Mouse (Mus musculus): ENCODE results near the gene Atp8b5. TPM values are rescaled to one million over a fixed set of nuclear protein-coding genes. Genes with fewer than 3 reads are reported as not detected.

The Atp8b5 gene
- 0.40 and 0.42 TPM in 2 replicates for polyA plus RNA-seq (2016; fragmentation: Nextera tagmentation; extraction: Ambion mirVana)

DNA sequence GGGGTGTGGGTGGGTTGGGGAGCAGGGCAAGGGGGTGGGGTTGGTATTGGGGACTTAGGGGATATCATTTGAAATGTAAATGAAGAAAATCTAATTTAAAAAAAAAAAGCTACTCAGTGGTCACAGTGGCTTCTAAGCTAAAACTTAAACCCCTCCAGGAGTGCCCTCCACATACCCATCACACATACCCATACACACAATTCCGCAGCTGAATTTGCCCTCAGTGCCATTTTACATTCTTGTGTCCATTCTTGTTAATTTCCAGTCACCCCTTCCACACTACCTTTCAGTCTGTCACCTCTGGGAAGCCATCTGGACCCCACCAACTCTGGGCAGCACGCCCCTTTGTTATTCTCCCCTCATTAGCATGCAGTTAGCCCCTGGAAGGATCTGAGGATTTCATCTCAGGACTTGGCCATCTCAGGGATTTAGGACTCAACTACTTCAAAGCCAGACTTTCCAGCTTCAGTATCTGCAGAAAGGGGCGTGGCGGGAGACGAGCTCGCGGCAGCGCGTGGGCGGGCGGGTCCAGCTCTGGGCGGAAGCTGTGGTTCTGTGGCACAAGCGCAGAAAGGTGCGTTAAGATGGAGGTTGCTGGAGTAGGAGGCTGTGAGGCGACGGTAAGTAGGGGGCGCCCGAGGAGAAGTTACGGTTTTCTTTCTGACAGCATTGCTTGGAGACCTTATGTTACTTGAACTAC is at the start of gene Atp8b5:
Gene Atp8b5, plus strand, starts transcription at position 537 of the 700 bp plus-strand sequence.
- H3K4me1 ChIP-seq: peaks cover 10% of the 10 kb centered on the region
- H3K4me3 ChIP-seq (replicated peaks): peak within 1 kb of the TSS; percentile 39
- H3K9ac ChIP-seq: peak within 1 kb of the TSS; percentile 57; the same call in 1 of the 2 replicates
- H3K9me3 ChIP-seq: no peaks in the 10 kb centered on the region
- WGBS: 1% methylated on average over 19 of the region's 19 CpGs
- peak; percentile 89 for ATAC-seq (ENCODE audit: low FRiP score)
- no peaks in the 10 kb centered on the region for H3K27me3 ChIP-seq
- no peaks in the 10 kb centered on the region; the same call in none of the 2 replicates for H3K36me3 ChIP-seq (replicated peaks)
- H3K27ac ChIP-seq: peak within 1 kb of the TSS; percentile 65
- H3K4me2 ChIP-seq: peak within 1 kb of the TSS; percentile 64

DNA sequence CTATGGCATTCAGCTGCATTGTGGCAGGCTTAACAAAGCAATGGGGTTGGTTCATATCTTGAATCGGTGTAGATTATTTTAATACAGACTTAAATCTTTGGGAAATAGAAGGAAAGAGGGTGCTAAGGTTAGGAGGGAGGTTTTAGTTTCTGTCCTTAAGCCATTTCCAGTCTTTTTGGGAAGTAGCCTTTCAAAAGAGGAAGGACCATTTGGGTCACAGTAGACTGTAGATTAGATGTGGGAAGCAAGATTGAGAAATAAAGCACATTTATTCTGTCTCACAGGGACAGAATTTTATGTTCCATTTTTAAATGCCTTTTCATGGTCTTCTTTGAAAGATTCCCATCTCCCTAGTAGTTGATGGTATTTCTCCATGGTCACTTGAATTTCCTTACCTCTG is 49.0 kb upstream of the Atp8b5 start:
- Histone ChIP-seq H3K36me3 (replicated peaks) (no peaks in the 10 kb centered on the region), H3K4me2 (no peak overlapping the region), H3K4me1 (no peaks in the 10 kb centered on the region), H3K27me3 (no peaks in the 10 kb centered on the region), H3K27ac (no peak overlapping the region), H3K9me3 (no peaks in the 10 kb centered on the region), H3K9ac (no peak overlapping the region), H3K4me3 (replicated peaks) (no peak overlapping the region)
- WGBS: 97% methylated on average over 1 of the region's 1 CpGs
- no peak for ATAC-seq (ENCODE audit: low FRiP score)

DNA sequence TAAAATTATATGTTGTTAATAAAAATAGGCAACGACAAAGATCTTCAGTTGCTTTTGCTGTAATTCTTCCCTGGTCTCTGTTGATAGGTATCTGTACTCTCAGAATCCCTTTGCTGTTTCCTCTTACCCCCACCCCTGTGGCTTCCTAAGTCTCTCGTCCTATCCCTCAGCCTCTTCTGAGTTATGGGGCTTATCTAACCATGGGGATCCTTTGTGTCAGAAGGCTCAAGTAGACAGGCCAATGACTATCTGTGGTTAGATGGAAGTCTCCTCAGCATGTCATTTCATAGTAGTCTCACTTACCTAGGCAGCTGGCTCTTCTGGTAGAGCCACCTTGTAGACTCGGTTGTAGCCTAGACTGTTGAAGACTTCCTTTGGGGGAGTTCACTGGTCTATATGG is 35.1 kb upstream of the Atp8b5 start:
- Histone ChIP-seq H3K36me3 (replicated peaks) (peaks cover 10% of the 10 kb centered on the region; the same call in 1 of the 2 replicates), H3K4me1 (no peaks in the 10 kb centered on the region), H3K4me2 (no peak overlapping the region), H3K9me3 (no peaks in the 10 kb centered on the region), H3K4me3 (replicated peaks) (no peak overlapping the region), H3K27me3 (no peaks in the 10 kb centered on the region), H3K27ac (no peak overlapping the region), H3K9ac (no peak overlapping the region)
- ATAC-seq (ENCODE audit: low FRiP score): no peak
- WGBS: 92% methylated on average over 3 of the region's 3 CpGs

DNA sequence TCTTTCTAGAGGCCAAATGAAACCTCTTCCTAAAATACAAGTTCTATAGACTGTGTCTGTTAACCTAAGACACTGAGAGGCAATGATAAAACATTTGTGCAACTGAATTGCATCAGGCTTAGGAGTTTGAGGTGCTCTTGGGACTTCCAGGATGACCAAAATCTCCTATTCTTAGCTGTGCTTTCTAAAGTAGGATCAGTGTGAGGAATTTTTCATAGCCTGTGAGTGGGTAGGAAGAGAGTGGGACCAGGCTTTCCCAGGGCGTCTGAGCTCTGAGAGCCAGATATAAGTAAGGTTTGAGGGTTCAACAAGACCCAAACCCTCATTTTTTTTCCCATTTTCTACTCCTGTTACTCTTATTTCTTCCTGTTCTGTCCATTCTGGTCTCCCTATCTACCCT is 34.0 kb upstream of the Atp8b5 start:
- Histone ChIP-seq H3K36me3 (replicated peaks) (peaks cover 14% of the 10 kb centered on the region; the same call in 1 of the 2 replicates), H3K27me3 (no peaks in the 10 kb centered on the region), H3K9me3 (no peaks in the 10 kb centered on the region), H3K4me2 (no peak overlapping the region), H3K4me1 (no peaks in the 10 kb centered on the region), H3K4me3 (replicated peaks) (no peak overlapping the region), H3K27ac (no peak overlapping the region), H3K9ac (no peak overlapping the region)
- no peak for ATAC-seq (ENCODE audit: low FRiP score)
- 90% methylated on average over 1 of the region's 1 CpGs for WGBS

DNA sequence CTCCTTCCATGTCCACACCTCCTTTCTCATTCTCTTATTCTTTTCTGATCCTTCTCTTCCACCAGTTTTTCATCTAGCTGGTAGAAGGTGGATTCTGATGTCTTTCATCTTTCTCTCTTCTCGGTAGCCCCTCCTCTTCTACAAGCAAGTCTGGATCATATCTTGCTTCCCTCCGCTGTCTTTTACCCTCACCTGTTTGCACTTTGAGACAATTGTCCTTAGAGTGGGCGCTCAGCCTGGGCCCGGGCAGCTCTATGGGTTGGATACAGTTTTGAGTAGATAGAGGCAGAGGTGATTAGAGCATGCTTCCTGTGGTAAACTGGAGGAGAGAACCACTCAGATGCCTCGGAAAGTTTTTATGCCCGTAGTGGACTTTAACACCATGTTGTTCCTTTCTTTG is 33.5 kb upstream of the Atp8b5 start:
- Histone ChIP-seq H3K9ac (no peak overlapping the region), H3K4me2 (no peak overlapping the region), H3K36me3 (replicated peaks) (peaks cover 16% of the 10 kb centered on the region; the same call in 1 of the 2 replicates), H3K27ac (no peak overlapping the region), H3K4me3 (replicated peaks) (no peak overlapping the region), H3K27me3 (no peaks in the 10 kb centered on the region), H3K4me1 (no peaks in the 10 kb centered on the region), H3K9me3 (no peaks in the 10 kb centered on the region)
- ATAC-seq (ENCODE audit: low FRiP score): no peak
- 95% methylated on average over 6 of the region's 6 CpGs for WGBS

DNA sequence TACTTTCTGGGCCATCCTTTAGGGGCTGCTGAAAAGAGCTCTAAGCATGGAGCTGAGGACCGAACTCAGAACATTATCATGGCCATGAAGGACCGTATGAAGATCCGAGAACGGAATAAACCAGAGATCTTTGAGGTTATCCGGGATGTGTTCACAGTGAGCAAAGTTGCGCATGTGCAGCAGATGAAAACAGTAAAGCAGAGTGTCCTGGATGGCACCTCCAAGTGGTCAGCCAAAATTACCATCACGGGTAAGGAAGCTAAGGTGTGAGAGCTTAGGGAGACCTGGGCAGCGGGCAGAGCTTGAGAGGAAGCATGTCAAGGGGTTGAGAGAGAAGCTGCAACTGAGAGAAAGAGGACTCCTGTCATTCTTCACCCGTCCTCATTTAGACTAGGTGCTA is 30.1 kb upstream of the Atp8b5 start:
- Histone ChIP-seq H3K4me2 (no peak overlapping the region), H3K36me3 (replicated peaks) (peaks cover 40% of the 10 kb centered on the region), H3K9me3 (no peaks in the 10 kb centered on the region), H3K9ac (no peak overlapping the region), H3K4me1 (peaks cover 5% of the 10 kb centered on the region; the same call in 1 of the 2 replicates), H3K27me3 (no peaks in the 10 kb centered on the region), H3K27ac (no peak overlapping the region), H3K4me3 (replicated peaks) (no peak overlapping the region)
- 94% methylated on average over 9 of the region's 9 CpGs for WGBS
- ATAC-seq (ENCODE audit: low FRiP score): no peak

DNA sequence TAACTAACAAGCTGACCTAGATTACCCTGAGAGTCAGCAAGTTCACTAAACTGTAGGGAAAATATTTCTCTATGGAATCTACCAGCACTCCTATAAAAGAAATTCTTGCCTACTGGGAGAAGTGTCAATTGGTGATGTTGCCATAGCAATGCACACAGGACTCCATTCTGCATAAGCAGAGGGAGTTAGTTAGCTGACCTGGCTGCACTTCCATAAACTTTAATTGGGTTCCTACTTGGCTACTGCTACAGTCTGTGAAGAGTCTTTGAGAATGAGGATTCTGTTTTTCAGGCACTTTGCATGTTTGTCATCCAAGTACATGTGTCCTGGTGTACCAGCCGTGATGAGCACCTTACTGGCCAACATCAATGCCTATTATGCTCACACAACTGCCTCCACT is 26.2 kb upstream of the Atp8b5 start:
- H3K4me3 ChIP-seq (replicated peaks): no peak overlapping the region
- H3K9me3 ChIP-seq: no peaks in the 10 kb centered on the region
- peaks cover 45% of the 10 kb centered on the region for H3K36me3 ChIP-seq (replicated peaks)
- WGBS: 85% methylated on average over 1 of the region's 1 CpGs
- no peak overlapping the region for H3K9ac ChIP-seq
- H3K27me3 ChIP-seq: no peaks in the 10 kb centered on the region
- H3K27ac ChIP-seq: no peak overlapping the region
- no peak overlapping the region for H3K4me2 ChIP-seq
- peaks cover 5% of the 10 kb centered on the region; the same call in 1 of the 2 replicates for H3K4me1 ChIP-seq
- ATAC-seq (ENCODE audit: low FRiP score): no peak

- H3K9ac ChIP-seq: no peak overlapping the region
- peaks cover 36% of the 10 kb centered on the region for H3K36me3 ChIP-seq (replicated peaks)
- H3K4me1 ChIP-seq: peaks cover 17% of the 10 kb centered on the region
- no peak overlapping the region for H3K27ac ChIP-seq
- no peaks in the 10 kb centered on the region for H3K9me3 ChIP-seq
- no peak overlapping the region for H3K4me3 ChIP-seq (replicated peaks)
- no peaks in the 10 kb centered on the region for H3K27me3 ChIP-seq
- 69% methylated on average over 2 of the region's 2 CpGs for whole genome bisulfite sequencing
- H3K4me2 ChIP-seq: no peak overlapping the region
- ATAC-seq (ENCODE audit: low FRiP score): no peak
Observed at GRCm38 (mm10) chr4:43244022-43244421, 22.9 kb upstream of the Atp8b5 start.

DNA sequence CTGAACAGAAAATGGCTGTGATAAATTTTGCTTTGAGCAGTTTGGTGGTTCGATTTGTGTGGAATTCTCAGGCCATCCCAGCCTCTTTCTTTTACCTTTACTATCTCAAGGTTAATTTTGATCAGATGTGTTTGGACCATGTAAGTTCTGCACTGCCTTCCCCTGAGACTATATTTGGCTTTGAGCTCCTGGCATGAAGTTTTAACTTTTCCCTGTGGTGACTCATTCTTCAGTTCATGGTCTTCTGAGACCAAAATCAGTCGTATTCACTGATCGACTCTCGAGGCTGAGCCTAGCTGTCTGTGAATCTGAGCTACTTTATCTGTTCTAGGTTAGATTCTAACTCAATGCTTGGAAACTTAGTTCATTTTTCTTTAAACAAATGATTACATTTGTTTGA is 21.2 kb upstream of the Atp8b5 start:
- no peak for ATAC-seq (ENCODE audit: low FRiP score)
- H3K4me1 ChIP-seq: peaks cover 14% of the 10 kb centered on the region
- WGBS: 95% methylated on average over 4 of the region's 4 CpGs
- H3K36me3 ChIP-seq (replicated peaks): peaks cover 28% of the 10 kb centered on the region
- no peak overlapping the region for H3K4me2 ChIP-seq
- H3K27ac ChIP-seq: no peak overlapping the region
- H3K4me3 ChIP-seq (replicated peaks): no peak overlapping the region
- H3K27me3 ChIP-seq: no peaks in the 10 kb centered on the region
- no peaks in the 10 kb centered on the region for H3K9me3 ChIP-seq
- H3K9ac ChIP-seq: no peak overlapping the region

GRCm38 (mm10) chr4:43248026-43248425 is 18.9 kb upstream of the Atp8b5 start:
- H3K4me2 ChIP-seq: no peak overlapping the region
- H3K27ac ChIP-seq: peak overlapping the region; percentile 54; the same call in 1 of the 2 replicates
- H3K9me3 ChIP-seq: no peaks in the 10 kb centered on the region
- peaks cover 14% of the 10 kb centered on the region for H3K4me1 ChIP-seq
- H3K4me3 ChIP-seq (replicated peaks): no peak overlapping the region
- H3K9ac ChIP-seq: no peak overlapping the region
- no peak for ATAC-seq (ENCODE audit: low FRiP score)
- no peaks in the 10 kb centered on the region for H3K27me3 ChIP-seq
- WGBS: 9% methylated on average over 7 of the region's 7 CpGs
- H3K36me3 ChIP-seq (replicated peaks): peaks cover 31% of the 10 kb centered on the region

DNA sequence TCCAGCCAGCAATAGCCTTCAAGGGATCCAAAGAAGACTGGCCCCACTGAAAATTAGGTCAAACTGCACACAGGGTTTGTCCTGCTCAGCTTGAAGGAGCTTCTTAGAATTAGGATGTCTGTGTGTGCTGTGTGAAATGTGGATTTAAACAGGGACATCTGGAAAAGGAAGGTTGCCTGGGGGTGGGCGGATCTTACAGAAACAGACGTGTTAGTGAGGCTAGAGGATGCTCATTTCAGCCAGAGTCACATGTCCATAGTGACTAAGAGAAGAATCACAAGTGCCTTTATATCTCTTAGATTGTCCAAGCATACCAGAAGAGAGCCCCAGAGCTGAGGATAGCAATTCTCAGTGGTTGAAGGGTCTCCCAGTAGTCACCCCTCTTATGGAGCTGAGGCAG is 18.1 kb upstream of the Atp8b5 start:
- H3K4me1 ChIP-seq: peaks cover 14% of the 10 kb centered on the region
- ATAC-seq (ENCODE audit: low FRiP score): no peak
- 70% methylated on average over 2 of the region's 2 CpGs for WGBS
- H3K4me2 ChIP-seq: no peak overlapping the region
- no peaks in the 10 kb centered on the region for H3K9me3 ChIP-seq
- H3K27me3 ChIP-seq: no peaks in the 10 kb centered on the region
- no peak overlapping the region for H3K4me3 ChIP-seq (replicated peaks)
- H3K9ac ChIP-seq: no peak overlapping the region
- peaks cover 33% of the 10 kb centered on the region for H3K36me3 ChIP-seq (replicated peaks)
- no peak overlapping the region for H3K27ac ChIP-seq

DNA sequence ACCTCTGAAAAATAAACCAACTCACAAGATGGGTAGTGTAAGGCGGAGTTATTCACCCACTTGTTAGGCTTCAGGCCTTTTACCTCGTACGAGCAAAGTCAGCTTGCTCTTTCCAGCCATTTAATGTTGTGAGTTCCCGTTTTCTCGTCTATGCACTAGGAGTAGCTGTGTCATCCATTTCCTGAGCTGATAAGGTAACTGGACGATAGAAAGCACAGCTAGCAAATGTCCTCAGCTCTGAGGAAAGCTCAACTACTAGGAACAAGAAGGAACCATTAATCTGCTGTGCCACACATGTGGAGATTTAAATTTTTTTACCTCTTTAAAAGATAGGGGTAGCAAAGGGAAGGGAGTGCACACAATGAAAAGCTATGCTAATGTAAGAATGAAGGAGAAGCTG is 15.7 kb upstream of the Atp8b5 start:
- Histone ChIP-seq H3K4me2 (no peak overlapping the region), H3K27me3 (no peaks in the 10 kb centered on the region), H3K9ac (no peak overlapping the region), H3K27ac (no peak overlapping the region), H3K4me1 (peaks cover 14% of the 10 kb centered on the region), H3K4me3 (replicated peaks) (no peak overlapping the region), H3K36me3 (replicated peaks) (peaks cover 34% of the 10 kb centered on the region), H3K9me3 (no peaks in the 10 kb centered on the region)
- 91% methylated on average over 6 of the region's 6 CpGs for WGBS
- no peak for ATAC-seq (ENCODE audit: low FRiP score)

- Histone ChIP-seq H3K36me3 (replicated peaks) (peaks cover 32% of the 10 kb centered on the region), H3K9ac (no peak overlapping the region), H3K4me1 (no peaks in the 10 kb centered on the region), H3K9me3 (no peaks in the 10 kb centered on the region), H3K27ac (no peak overlapping the region), H3K4me3 (replicated peaks) (no peak overlapping the region), H3K4me2 (no peak overlapping the region), H3K27me3 (no peaks in the 10 kb centered on the region)
- ATAC-seq (ENCODE audit: low FRiP score): no peak
- 98% methylated on average over 2 of the region's 2 CpGs for WGBS
Observed at GRCm38 (mm10) chr4:43257040-43257439, 9.9 kb upstream of the Atp8b5 start.
